ENCODE assay signal across 9 mouse cellular contexts in genomic region chr9:103657183-103657975, GRCm38 (mm10).
DNase-seq lines count a peak whose midpoint lies in the region.
"Had no signal": no experiment of that assay in that cellular context is flagged by ENCODE, and none has a peak within 500 bp of the region (broad histone marks: within the 10 kb centered on the region; RNA-seq: fewer than 3 reads in every experiment).

No protein-coding gene starts in this region.

- DNase-seq in adrenal gland, adult 2 months, result peak; percentile 34
- DNase-seq in adrenal gland, postnatal 4 days (ENCODE audit: low spot score in 2 of 2), result no peak
- DNase-seq in thymus, postnatal 0 days (ENCODE audit: low spot score), result peak; percentile 19
- DNase-seq in thymus, postnatal 14 days, result no peak
- peak; percentile 45 to 54 for DNase-seq in kidney, postnatal 25 days
- DNase-seq in urinary bladder, adult 18-20 months (ENCODE audit: low spot score in 2 of 2), result no peak
- no peak for DNase-seq in spleen, adult 18-20 months
- no peak for DNase-seq in cerebellum, postnatal 36 days
- DNase-seq: liver, embryonic 13.5 days had no signal

Comparison
In these comparisons a context has a peak if more than half of its experiments do, and no peak if none do; other contexts are left out.
1. DNase-seq: peak in adrenal gland, adult 2 months (single experiment), thymus, postnatal 0 days (single experiment) and kidney, postnatal 25 days (2 of 2); none in adrenal gland, postnatal 4 days (0 of 2), thymus, postnatal 14 days (single experiment), urinary bladder, adult 18-20 months (0 of 2), spleen, adult 18-20 months (0 of 2) and cerebellum, postnatal 36 days (0 of 2).